Mouse (Mus musculus): ENCODE results near the gene Rimbp2. TPM values are rescaled to one million over a fixed set of nuclear protein-coding genes. Genes with fewer than 3 reads are reported as not detected.
A peak's percentile ranks its signal among the peaks of the same experiment; 100 is the strongest.

Rimbp2 gene
- polyA plus RNA-seq, 1 experiment from 2014 or later = 0.04 TPM

GRCm38 (mm10) chr5:128940436-128940835, 12.8 kb downstream of the Rimbp2 start:
- Histone ChIP-seq H3K9me3 (ENCODE audit: low read length) (no peaks in the 10 kb centered on the region), H3K27me3 (ENCODE audit: insufficient read depth, low read length) (no peaks in the 10 kb centered on the region), H3K27ac (ENCODE audit: low read length) (no peak overlapping the region), H3K4me1 (ENCODE audit: insufficient read depth, low read length) (no peaks in the 10 kb centered on the region), H3K9ac (replicated peaks; ENCODE audit: low read length) (no peak overlapping the region), H3K36me3 (ENCODE audit: insufficient read depth, low read length) (no peaks in the 10 kb centered on the region), H3K4me3 (ENCODE audit: low read length) (no peak overlapping the region), H3K4me2 (replicated peaks; ENCODE audit: low read depth, low read length) (no peak overlapping the region)
- no peak for ATAC-seq (ENCODE audit: low FRiP score, low TSS enrichment)
- 74% methylated on average over 10 of the region's 10 CpGs for WGBS

GRCm38 (mm10) chr5:128935359-128935899, 17.9 kb downstream of the Rimbp2 start:
- H3K27me3 ChIP-seq (ENCODE audit: insufficient read depth, low read length) = no peaks in the 10 kb centered on the region
- no peak overlapping the region for H3K4me2 ChIP-seq (replicated peaks; ENCODE audit: low read depth, low read length)
- no peak overlapping the region for H3K27ac ChIP-seq (ENCODE audit: low read length)
- no peaks in the 10 kb centered on the region for H3K36me3 ChIP-seq (ENCODE audit: insufficient read depth, low read length)
- H3K9me3 ChIP-seq (ENCODE audit: low read length) = no peaks in the 10 kb centered on the region
- H3K4me1 ChIP-seq (ENCODE audit: insufficient read depth, low read length) = no peaks in the 10 kb centered on the region
- no peak overlapping the region for H3K9ac ChIP-seq (replicated peaks; ENCODE audit: low read length)
- WGBS = 73% methylated on average over 6 of the region's 6 CpGs
- ATAC-seq (ENCODE audit: low FRiP score, low TSS enrichment) = no peak
- H3K4me3 ChIP-seq (ENCODE audit: low read length) = no peak overlapping the region

GRCm38 (mm10) chr5:128932776-128933175, 20.5 kb downstream of the Rimbp2 start:
- Histone ChIP-seq H3K27ac (ENCODE audit: low read length) (no peak overlapping the region), H3K9ac (replicated peaks; ENCODE audit: low read length) (no peak overlapping the region), H3K36me3 (ENCODE audit: insufficient read depth, low read length) (no peaks in the 10 kb centered on the region), H3K4me1 (ENCODE audit: insufficient read depth, low read length) (no peaks in the 10 kb centered on the region), H3K4me3 (ENCODE audit: low read length) (no peak overlapping the region), H3K27me3 (ENCODE audit: insufficient read depth, low read length) (no peaks in the 10 kb centered on the region), H3K9me3 (ENCODE audit: low read length) (no peaks in the 10 kb centered on the region), H3K4me2 (replicated peaks; ENCODE audit: low read depth, low read length) (no peak overlapping the region)
- WGBS = 54% methylated on average over 5 of the region's 5 CpGs
- ATAC-seq (ENCODE audit: low FRiP score, low TSS enrichment) = no peak

GRCm38 (mm10) chr5:128925073-128925472, 28.2 kb downstream of the Rimbp2 start:
- no peak for ATAC-seq (ENCODE audit: low FRiP score, low TSS enrichment)

GRCm38 (mm10) chr5:128920112-128920511, 33.2 kb downstream of the Rimbp2 start:
- Histone ChIP-seq H3K4me2 (replicated peaks; ENCODE audit: low read depth, low read length) (no peak overlapping the region), H3K9ac (replicated peaks; ENCODE audit: low read length) (no peak overlapping the region), H3K27me3 (ENCODE audit: insufficient read depth, low read length) (0 out of 2 replicates have a peak, but pooled peaks cover 3% of the 10 kb centered on the region), H3K9me3 (ENCODE audit: low read length) (no peaks in the 10 kb centered on the region), H3K4me1 (ENCODE audit: insufficient read depth, low read length) (no peaks in the 10 kb centered on the region), H3K36me3 (ENCODE audit: insufficient read depth, low read length) (no peaks in the 10 kb centered on the region), H3K27ac (ENCODE audit: low read length) (no peak overlapping the region), H3K4me3 (ENCODE audit: low read length) (no peak overlapping the region)
- ATAC-seq (ENCODE audit: low FRiP score, low TSS enrichment) = no peak
- 49% methylated on average over 5 of the region's 5 CpGs for WGBS

More at GRCm38 (mm10) chr5:128925073-128925472, 28.2 kb downstream of the Rimbp2 start:
- Histone ChIP-seq H3K36me3 (ENCODE audit: insufficient read depth, low read length) (no peaks in the 10 kb centered on the region), H3K9ac (replicated peaks; ENCODE audit: low read length) (no peak overlapping the region), H3K4me2 (replicated peaks; ENCODE audit: low read depth, low read length) (no peak overlapping the region), H3K4me3 (ENCODE audit: low read length) (no peak overlapping the region), H3K9me3 (ENCODE audit: low read length) (no peaks in the 10 kb centered on the region), H3K27ac (ENCODE audit: low read length) (no peak overlapping the region), H3K27me3 (ENCODE audit: insufficient read depth, low read length) (0 out of 2 replicates have a peak, but pooled peaks cover 5% of the 10 kb centered on the region), H3K4me1 (ENCODE audit: insufficient read depth, low read length) (no peaks in the 10 kb centered on the region)
- 79% methylated on average over 4 of the region's 4 CpGs for whole genome bisulfite sequencing

GRCm38 (mm10) chr5:128917116-128917959, 35.9 kb downstream of the Rimbp2 start:
- 3% methylated on average over 10 of the region's 10 CpGs for WGBS
- peak; percentile 69; the same call in 1 of the 2 replicates for ATAC-seq (ENCODE audit: low FRiP score, low TSS enrichment)

GRCm38 (mm10) chr5:128913820-128914219, 39.5 kb downstream of the Rimbp2 start:
- WGBS = 82% methylated on average over 3 of the region's 3 CpGs
- Histone ChIP-seq H3K4me3 (ENCODE audit: low read length) (no peak overlapping the region), H3K9ac (replicated peaks; ENCODE audit: low read length) (no peak overlapping the region), H3K4me2 (replicated peaks; ENCODE audit: low read depth, low read length) (no peak overlapping the region), H3K4me1 (ENCODE audit: insufficient read depth, low read length) (no peaks in the 10 kb centered on the region), H3K27me3 (ENCODE audit: insufficient read depth, low read length) (no peaks in the 10 kb centered on the region), H3K27ac (ENCODE audit: low read length) (no peak overlapping the region), H3K36me3 (ENCODE audit: insufficient read depth, low read length) (no peaks in the 10 kb centered on the region), H3K9me3 (ENCODE audit: low read length) (no peaks in the 10 kb centered on the region)
- ATAC-seq (ENCODE audit: low FRiP score, low TSS enrichment) = no peak

More at GRCm38 (mm10) chr5:128917116-128917959, 35.9 kb downstream of the Rimbp2 start:
- Histone ChIP-seq H3K4me1 (ENCODE audit: insufficient read depth, low read length) (no peaks in the 10 kb centered on the region), H3K4me2 (replicated peaks; ENCODE audit: low read depth, low read length) (no peak overlapping the region), H3K27me3 (ENCODE audit: insufficient read depth, low read length) (no peaks in the 10 kb centered on the region), H3K9me3 (ENCODE audit: low read length) (no peaks in the 10 kb centered on the region), H3K9ac (replicated peaks; ENCODE audit: low read length) (no peak overlapping the region), H3K27ac (ENCODE audit: low read length) (no peak overlapping the region), H3K4me3 (ENCODE audit: low read length) (no peak overlapping the region), H3K36me3 (ENCODE audit: insufficient read depth, low read length) (no peaks in the 10 kb centered on the region)

GRCm38 (mm10) chr5:128912374-128912773, 40.9 kb downstream of the Rimbp2 start:
- no peak overlapping the region for H3K27ac ChIP-seq (ENCODE audit: low read length)
- no peak overlapping the region for H3K4me3 ChIP-seq (ENCODE audit: low read length)
- no peaks in the 10 kb centered on the region for H3K36me3 ChIP-seq (ENCODE audit: insufficient read depth, low read length)
- no peak overlapping the region for H3K4me2 ChIP-seq (replicated peaks; ENCODE audit: low read depth, low read length)
- no peak overlapping the region for H3K9ac ChIP-seq (replicated peaks; ENCODE audit: low read length)
- H3K27me3 ChIP-seq (ENCODE audit: insufficient read depth, low read length) = no peaks in the 10 kb centered on the region
- H3K9me3 ChIP-seq (ENCODE audit: low read length) = no peaks in the 10 kb centered on the region
- H3K4me1 ChIP-seq (ENCODE audit: insufficient read depth, low read length) = no peaks in the 10 kb centered on the region
- WGBS = 93% methylated on average over 3 of the region's 3 CpGs
- ATAC-seq (ENCODE audit: low FRiP score, low TSS enrichment) = no peak

GRCm38 (mm10) chr5:128911593-128911992, 41.7 kb downstream of the Rimbp2 start:
- Histone ChIP-seq H3K36me3 (ENCODE audit: insufficient read depth, low read length) (no peaks in the 10 kb centered on the region), H3K9ac (replicated peaks; ENCODE audit: low read length) (no peak overlapping the region), H3K4me3 (ENCODE audit: low read length) (no peak overlapping the region), H3K27ac (ENCODE audit: low read length) (no peak overlapping the region), H3K4me1 (ENCODE audit: insufficient read depth, low read length) (no peaks in the 10 kb centered on the region), H3K9me3 (ENCODE audit: low read length) (no peaks in the 10 kb centered on the region), H3K4me2 (replicated peaks; ENCODE audit: low read depth, low read length) (no peak overlapping the region), H3K27me3 (ENCODE audit: insufficient read depth, low read length) (no peaks in the 10 kb centered on the region)
- 88% methylated on average over 8 of the region's 9 CpGs for WGBS
- ATAC-seq (ENCODE audit: low FRiP score, low TSS enrichment) = no peak

- Histone ChIP-seq H3K36me3 (ENCODE audit: insufficient read depth, low read length) (no peaks in the 10 kb centered on the region), H3K27me3 (ENCODE audit: insufficient read depth, low read length) (no peaks in the 10 kb centered on the region), H3K4me3 (ENCODE audit: low read length) (no peak overlapping the region), H3K27ac (ENCODE audit: low read length) (no peak overlapping the region), H3K9ac (replicated peaks; ENCODE audit: low read length) (no peak overlapping the region), H3K4me1 (ENCODE audit: insufficient read depth, low read length) (no peaks in the 10 kb centered on the region), H3K4me2 (replicated peaks; ENCODE audit: low read depth, low read length) (no peak overlapping the region), H3K9me3 (ENCODE audit: low read length) (no peaks in the 10 kb centered on the region)
- WGBS = 22% methylated on average over 5 of the region's 5 CpGs
- ATAC-seq (ENCODE audit: low FRiP score, low TSS enrichment) = 0 out of 2 replicates have a peak, but pooled peaks have one; percentile 27
Observed at GRCm38 (mm10) chr5:128904113-128904512, 49.2 kb downstream of the Rimbp2 start.

All from kidney, embryonic 16.5 days (tissue).